Mouse (Mus musculus): Measurements from ENCODE around the gene Rdh12. TPM values are rescaled to one million over a fixed set of nuclear protein-coding genes. Genes with fewer than 3 reads are reported as not detected.
"Not testable (repeated sequence)": the region's sequence is repeated elsewhere in the genome, so short reads cannot be mapped to it uniquely, and the experiment has no call there.

Rdh12 gene
- polyA plus RNA-seq (2012; rRNA removed), result 2.6 and 3.0 TPM in 2 replicates

- no peak within 1 kb of the TSS for H3K27ac ChIP-seq (ENCODE audit: insufficient read depth, low read length)
- TF ChIP-seq CTCF (IDR thresholded peaks at IDR 0.05; ENCODE audit: extremely low read depth, insufficient read depth, low read length), result no peak
- peak; percentile 30; the same call in 1 of the 2 replicates for TF ChIP-seq POLR2A (IDR thresholded peaks at IDR 0.05; ENCODE audit: extremely low read depth, insufficient read depth, low read length)
- peak within 1 kb of the TSS; percentile 53 for H3K4me3 ChIP-seq (ENCODE audit: insufficient read depth, low read length)
- no peaks in the 10 kb centered on the region for H3K4me1 ChIP-seq (ENCODE audit: control insufficient read depth, insufficient read depth, low read length)
Measured at GRCm38 (mm10) chr12:79208703-79209464, at the start of gene Rdh12. Gene Rdh12, plus strand, starts transcription at chr12:79208914.

- TF ChIP-seq POLR2A (IDR thresholded peaks at IDR 0.05; ENCODE audit: extremely low read depth, insufficient read depth, low read length) (no peak), CTCF (IDR thresholded peaks at IDR 0.05; ENCODE audit: extremely low read depth, insufficient read depth, low read length) (no peak)
- Histone ChIP-seq H3K4me1 (ENCODE audit: control insufficient read depth, insufficient read depth, low read length) (peaks cover 2% of the 10 kb centered on the region; the same call in 1 of the 2 replicates), H3K27ac (ENCODE audit: insufficient read depth, low read length) (no peak overlapping the region), H3K4me3 (ENCODE audit: insufficient read depth, low read length) (no peak overlapping the region)
Measured at GRCm38 (mm10) chr12:79162876-79163275, 45.8 kb upstream of the Rdh12 start.

DNA sequence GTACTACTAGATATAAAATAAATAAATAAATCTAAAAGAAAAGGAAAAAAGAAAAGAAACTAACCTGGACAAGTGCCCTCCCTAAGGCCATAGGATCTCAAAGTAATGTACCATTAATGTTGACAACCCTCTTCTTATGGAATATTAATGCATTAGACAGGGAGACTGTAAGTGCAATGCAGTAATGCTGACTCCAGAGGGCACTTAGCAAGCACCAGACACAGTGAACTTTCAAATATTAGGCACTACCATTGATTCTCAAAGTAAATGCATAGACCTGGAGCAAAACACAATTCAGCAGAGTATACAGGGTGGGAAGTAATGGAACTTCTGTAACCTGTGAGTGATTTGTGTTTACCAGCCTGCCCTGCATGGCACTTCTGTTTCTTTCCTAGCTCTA lies 39.5 kb upstream of the Rdh12 start:
- H3K27ac ChIP-seq (ENCODE audit: insufficient read depth, low read length), result no peak overlapping the region
- H3K4me3 ChIP-seq (ENCODE audit: insufficient read depth, low read length), result no peak overlapping the region
- no peak for TF ChIP-seq POLR2A (IDR thresholded peaks at IDR 0.05; ENCODE audit: extremely low read depth, insufficient read depth, low read length)
- no peak for TF ChIP-seq CTCF (IDR thresholded peaks at IDR 0.05; ENCODE audit: extremely low read depth, insufficient read depth, low read length)
- H3K4me1 ChIP-seq (ENCODE audit: control insufficient read depth, insufficient read depth, low read length), result peaks cover 10% of the 10 kb centered on the region

- H3K27ac ChIP-seq (ENCODE audit: insufficient read depth, low read length), result no peak overlapping the region
- H3K4me3 ChIP-seq (ENCODE audit: insufficient read depth, low read length), result no peak overlapping the region
- TF ChIP-seq CTCF (IDR thresholded peaks at IDR 0.05; ENCODE audit: extremely low read depth, insufficient read depth, low read length) (no peak), POLR2A (IDR thresholded peaks at IDR 0.05; ENCODE audit: extremely low read depth, insufficient read depth, low read length) (no peak)
- peaks cover 10% of the 10 kb centered on the region for H3K4me1 ChIP-seq (ENCODE audit: control insufficient read depth, insufficient read depth, low read length)
Measured at GRCm38 (mm10) chr12:79170421-79170820, 38.3 kb upstream of the Rdh12 start.

GRCm38 (mm10) chr12:79171269-79171995 lies 37.3 kb upstream of the Rdh12 start:
- Histone ChIP-seq H3K4me1 (ENCODE audit: control insufficient read depth, insufficient read depth, low read length) (peaks cover 10% of the 10 kb centered on the region), H3K27ac (ENCODE audit: insufficient read depth, low read length) (peak overlapping the region; percentile 100; the same call in 1 of the 2 replicates), H3K4me3 (ENCODE audit: insufficient read depth, low read length) (peak overlapping the region; percentile 62)
- no peak for TF ChIP-seq POLR2A (IDR thresholded peaks at IDR 0.05; ENCODE audit: extremely low read depth, insufficient read depth, low read length)
- TF ChIP-seq CTCF (IDR thresholded peaks at IDR 0.05; ENCODE audit: extremely low read depth, insufficient read depth, low read length), result no peak

DNA sequence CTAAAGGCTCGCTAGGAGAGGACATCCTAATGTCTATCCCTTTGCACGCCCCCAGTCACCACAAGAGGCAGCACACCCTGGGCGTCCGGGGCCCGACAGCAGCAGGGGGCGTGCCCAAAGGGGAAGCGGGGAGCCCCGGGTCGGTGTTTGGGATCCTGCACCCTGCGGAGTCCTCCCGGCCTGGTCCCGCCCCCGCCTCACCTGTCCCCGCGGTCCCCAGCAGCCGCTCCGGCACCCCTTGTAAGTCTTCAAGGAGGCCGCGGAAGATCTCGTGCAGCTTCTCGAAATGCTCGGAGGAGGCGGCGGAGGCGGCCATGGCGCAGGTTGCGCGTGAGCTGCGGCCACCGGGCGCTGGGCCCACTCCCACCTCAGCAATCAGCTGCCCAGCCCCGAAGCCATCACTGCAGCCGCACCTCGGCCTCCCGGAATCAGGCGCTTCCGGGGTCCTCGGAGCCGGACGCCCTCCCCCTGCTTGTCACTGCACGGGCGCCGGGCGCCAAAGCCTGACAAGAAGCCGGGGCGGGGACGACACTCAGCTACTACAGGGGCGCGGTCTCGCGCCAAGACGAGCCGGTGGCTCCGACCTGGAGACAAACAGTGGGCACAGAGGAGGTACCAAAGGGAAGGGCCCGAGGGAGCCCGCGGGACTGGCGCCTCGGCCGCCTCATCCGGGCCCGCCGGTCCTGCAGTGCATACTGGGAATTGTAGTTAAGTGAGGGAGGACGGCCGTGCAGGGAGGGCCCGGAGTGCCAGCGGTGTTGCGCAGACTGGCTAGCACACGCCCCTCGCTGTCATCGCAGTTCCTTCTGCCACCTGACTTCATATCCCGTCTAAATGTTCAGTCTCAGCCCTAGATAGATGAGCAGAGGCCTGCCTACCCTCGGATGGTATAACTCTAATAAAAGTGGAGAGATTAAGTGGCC lies 36.4 kb upstream of the Rdh12 start, which contains the start of gene Vti1b:
Vti1b (minus strand) TSS at position 649 of the 923 bp plus-strand sequence.
- Histone ChIP-seq H3K27ac (ENCODE audit: insufficient read depth, low read length) (peak within 1 kb of the TSS; percentile 100), H3K4me3 (ENCODE audit: insufficient read depth, low read length) (peak within 1 kb of the TSS; percentile 62), H3K4me1 (ENCODE audit: control insufficient read depth, insufficient read depth, low read length) (peaks cover 10% of the 10 kb centered on the region)
- TF ChIP-seq POLR2A (IDR thresholded peaks at IDR 0.05; ENCODE audit: extremely low read depth, insufficient read depth, low read length) (peak; percentile 88), CTCF (IDR thresholded peaks at IDR 0.05; ENCODE audit: extremely low read depth, insufficient read depth, low read length) (0 out of 2 replicates have a peak, but pooled peaks have one; percentile 3)

GRCm38 (mm10) chr12:79173721-79174120 lies 35.0 kb upstream of the Rdh12 start:
- Histone ChIP-seq H3K4me1 (ENCODE audit: control insufficient read depth, insufficient read depth, low read length) (peaks cover 5% of the 10 kb centered on the region; the same call in 1 of the 2 replicates), H3K4me3 (ENCODE audit: insufficient read depth, low read length) (no peak overlapping the region), H3K27ac (ENCODE audit: insufficient read depth, low read length) (no peak overlapping the region)
- no peak for TF ChIP-seq CTCF (IDR thresholded peaks at IDR 0.05; ENCODE audit: extremely low read depth, insufficient read depth, low read length)
- no peak for TF ChIP-seq POLR2A (IDR thresholded peaks at IDR 0.05; ENCODE audit: extremely low read depth, insufficient read depth, low read length)

DNA sequence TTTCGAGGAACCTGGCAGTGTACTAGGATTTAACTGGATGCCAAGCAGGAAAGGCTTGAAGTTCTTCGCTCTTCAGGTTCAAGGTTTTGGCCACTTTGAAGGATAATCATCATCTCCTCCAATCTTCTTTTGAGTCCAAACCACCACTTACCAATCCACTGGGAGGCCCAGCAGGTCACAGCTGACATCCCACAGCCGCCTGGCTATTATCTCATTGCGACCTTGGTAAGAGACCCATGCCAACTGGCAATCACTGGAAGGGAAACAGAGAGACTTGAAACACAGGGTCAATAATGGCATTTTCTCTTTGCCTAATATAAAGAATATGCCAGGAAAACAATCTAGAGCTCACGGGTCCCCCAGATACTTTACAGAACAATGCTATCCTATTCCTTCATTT lies 32.7 kb upstream of the Rdh12 start:
- TF ChIP-seq CTCF (IDR thresholded peaks at IDR 0.05; ENCODE audit: extremely low read depth, insufficient read depth, low read length) (no peak), POLR2A (IDR thresholded peaks at IDR 0.05; ENCODE audit: extremely low read depth, insufficient read depth, low read length) (no peak)
- no peak overlapping the region for H3K27ac ChIP-seq (ENCODE audit: insufficient read depth, low read length)
- H3K4me1 ChIP-seq (ENCODE audit: control insufficient read depth, insufficient read depth, low read length), result no peaks in the 10 kb centered on the region
- no peak overlapping the region for H3K4me3 ChIP-seq (ENCODE audit: insufficient read depth, low read length)

- not testable (repeated sequence) for H3K27ac ChIP-seq (ENCODE audit: insufficient read depth, low read length); H3K4me1 ChIP-seq (ENCODE audit: control insufficient read depth, insufficient read depth, low read length); H3K4me3 ChIP-seq (ENCODE audit: insufficient read depth, low read length)
Measured at GRCm38 (mm10) chr12:79185160-79185559, 23.6 kb upstream of the Rdh12 start.
